Mouse (Mus musculus) spleen, adult 10 weeks (tissue): ENCODE data around the gene Tex13a. TPM values are rescaled to one million over a fixed set of nuclear protein-coding genes. Genes with fewer than 3 reads are reported as not detected.

Experiments used
- polyA plus RNA-seq: library from polyadenylated mRNA; stranded (reverse); fragments of 350-450 nt; fragmentation: Illumina TruSeq; extraction: RNeasy Lipid Tissue Mini Kit (QIAGEN cat#74804); gene quantifications from one replicate; pipeline ENCODE4 v1.2.3, GENCODE M21; 2015; ENCODE audit warnings: low replicate concordance; ENCODE audit not compliant: insufficient read depth

Gene Tex13a
- polyA plus RNA-seq = not detected

DNA sequence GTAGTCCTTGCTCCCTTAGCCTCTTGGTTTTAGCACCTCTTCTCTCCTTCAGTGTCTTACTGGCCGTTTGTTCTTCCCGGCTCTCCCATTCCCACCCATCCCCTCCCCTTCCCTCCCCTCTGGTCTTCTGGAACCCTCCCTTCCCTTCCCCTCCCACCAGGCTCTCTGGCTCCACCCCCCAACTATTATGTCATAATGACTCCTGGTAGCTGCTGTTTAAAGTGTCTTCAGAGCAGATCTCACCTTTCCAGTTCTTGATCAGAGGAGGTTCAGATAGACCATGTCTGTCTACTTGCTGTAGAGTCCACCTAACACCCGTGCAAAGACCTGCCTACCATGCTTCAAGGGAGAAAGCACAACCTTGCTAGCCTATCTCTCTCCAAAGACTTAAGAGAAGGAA lies at the start of gene Tex13a:
Tex13a (minus strand) TSS at position 101 of the 400 bp plus-strand sequence.

